Mouse (Mus musculus) left cerebral cortex, adult 2 months (tissue): ENCODE measurements around the gene Zfp958. TPM values are rescaled to one million over a fixed set of nuclear protein-coding genes. Genes with fewer than 3 reads are reported as not detected.

Experiments
- DNase-seq, 2 experiments: peaks; one replicate each; pipeline ENCODE4 v3.0.0; 2021 to 2022; ENCODE audit warnings: low spot score in 2 of 2, mixed read lengths in 1 of 2; ENCODE audit errors: extremely low spot score in 1 of 2
- H3K27ac ChIP-seq: fragments of 200-600 bp; 2 replicates; pipeline ENCODE4 v1.8.1; 2022
- H3K4me3 ChIP-seq: fragments of 200-600 bp; 2 replicates; pipeline ENCODE4 v1.8.1; 2022
- CTCF ChIP-seq: fragments of 200-600 bp; IDR thresholded peaks from 2 replicates; pipeline ENCODE4 v1.8.1; 2022; ENCODE audit warnings: antibody characterized with exemption, mild to moderate bottlenecking, moderate library complexity
- intact Hi-C: fragments of 180-260 bp; cut with DNase I; formaldehyde crosslinking; loops from one replicate; pipeline ENCODE4 v1.15.1; 2025
- total RNA-seq, 2 experiments: library from RNA; stranded (reverse); gene quantifications; 2 replicates each; pipeline ENCODE4 v1.2.3; 2021

Gene Zfp958
- total RNA-seq, 2 experiments from 2014 or later: 12.5 to 15.2 TPM

GRCm38 (mm10) chr8:4656536-4656935 lies 43.6 kb downstream of the Zfp958 start:
- TF ChIP-seq CTCF: no peak
- Histone ChIP-seq H3K27ac (no peak overlapping the region), H3K4me3 (no peak overlapping the region)
- intact Hi-C loops: no loop called here
- no peak for DNase-seq

- DNase-seq: peak in 1 of 2 experiments; percentile 10
- no peak overlapping the region for H3K4me3 ChIP-seq
Observed at GRCm38 (mm10) chr8:4675191-4676003, 62.4 kb downstream of the Zfp958 start.

GRCm38 (mm10) chr8:4676586-4676985 lies 63.6 kb downstream of the Zfp958 start:
- no peak for TF ChIP-seq CTCF
- H3K4me3 ChIP-seq: peak overlapping the region; percentile 70
- DNase-seq: peak in 1 of 2 experiments; percentile 7
- peak overlapping the region; percentile 99; the same call in 1 of the 2 replicates for H3K27ac ChIP-seq
- intact Hi-C loops: loop anchor here (2.0 to 10.0 kb wide), 5 partner anchors 62 to 512 kb away; partner anchors contain the start of genes Evi5l and Shcbp1

More at GRCm38 (mm10) chr8:4675191-4676003, 62.4 kb downstream of the Zfp958 start:
- TF ChIP-seq CTCF: no peak
- H3K27ac ChIP-seq: no peak overlapping the region
- intact Hi-C loops: loop anchor here (2.0 to 10.0 kb wide), 5 partner anchors 61 to 511 kb away; partner anchors contain the start of genes Evi5l and Shcbp1

- DNase-seq: peak; percentile 96
- Histone ChIP-seq H3K4me3 (peak overlapping the region; percentile 70), H3K27ac (peak overlapping the region; percentile 99)
- no peak; the same call in 1 of the 2 replicates for TF ChIP-seq CTCF
- intact Hi-C loops: loop anchor here (2.0 to 10.0 kb wide), 5 partner anchors 63 to 513 kb away; partner anchors contain the start of genes Evi5l and Shcbp1
Observed at GRCm38 (mm10) chr8:4677265-4678217, 64.6 kb downstream of the Zfp958 start.

GRCm38 (mm10) chr8:4678218-4678907 lies 65.4 kb downstream of the Zfp958 start:
- intact Hi-C loops: loop anchor here (5.0 to 10.0 kb wide), 4 partner anchors 99 to 514 kb away; partner anchors contain the start of genes Evi5l and Shcbp1
- no peak for TF ChIP-seq CTCF
- H3K4me3 ChIP-seq: peak overlapping the region; percentile 70
- H3K27ac ChIP-seq: peak overlapping the region; percentile 99
- peak; percentile 88 to 89 for DNase-seq

- intact Hi-C loops: loop anchor here (5.0 to 10.0 kb wide), 4 partner anchors 98 to 514 kb away; partner anchors contain the start of genes Evi5l and Shcbp1
- no peak for DNase-seq
- Histone ChIP-seq H3K27ac (no peak overlapping the region; the same call in 1 of the 2 replicates), H3K4me3 (no peak overlapping the region; the same call in 1 of the 2 replicates)
- TF ChIP-seq CTCF: no peak
Observed at GRCm38 (mm10) chr8:4678908-4679545, 66.1 kb downstream of the Zfp958 start.

- no peak overlapping the region for H3K27ac ChIP-seq
- DNase-seq: no peak
- no peak for TF ChIP-seq CTCF
- intact Hi-C loops: loop anchor here (1.0 to 10.0 kb wide), 5 partner anchors 9 to 515 kb away; partner anchors contain the start of genes Evi5l and Shcbp1
- no peak overlapping the region for H3K4me3 ChIP-seq
Observed at GRCm38 (mm10) chr8:4679796-4680195, 66.8 kb downstream of the Zfp958 start.

Other genes with a start within 250 kb of the Zfp958 start
- 10 to 100 TPM; 46.5 to 52.4 TPM for gene Cers4, start 120.1 kb upstream of the Zfp958 start, total RNA-seq
- gene Shcbp1, start 166.4 kb downstream of the Zfp958 start, total RNA-seq: 1 to 10 TPM in 1 of 2 experiments, under 1 TPM in 1; 1.00 to 1.1 TPM